In the genomic region with DNA sequence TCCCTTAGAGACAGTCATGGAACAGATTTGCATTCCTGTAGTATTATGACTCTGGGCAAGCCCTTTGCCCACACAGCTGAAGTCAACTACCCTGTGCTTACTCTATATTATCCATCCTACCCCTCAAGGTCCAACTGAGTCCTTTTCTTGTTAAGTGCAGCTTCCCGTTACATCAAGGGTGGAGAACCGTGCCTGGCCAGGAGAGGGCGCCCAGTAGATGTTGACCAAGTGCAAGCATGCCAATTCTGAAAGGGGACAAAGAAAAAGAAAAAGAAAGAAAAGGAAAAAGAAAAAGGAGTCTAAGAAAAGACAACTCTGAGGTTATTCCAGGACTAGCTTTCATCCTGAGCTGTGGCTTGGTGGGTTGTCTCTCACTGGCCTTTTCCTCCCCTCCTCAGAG, we compare ENCODE assay signal across 9 mouse cellular contexts.
DNase-seq lines count a peak whose midpoint lies in the region; ATAC-seq lines count a peak whose summit lies in the region.
"Had no signal": no experiment of that assay in that cellular context is flagged by ENCODE, and none has a peak within 500 bp of the region (broad histone marks: within the 10 kb centered on the region; RNA-seq: fewer than 3 reads in every experiment).

No protein-coding gene starts in this region.

- H3K27me3 ChIP-seq in kidney, embryonic 15.5 days, result no peaks in the 10 kb centered on the region
- no peaks in the 10 kb centered on the region for H3K27me3 ChIP-seq in embryonic facial prominence, embryonic 10.5 days (replicated peaks; ENCODE audit: low read depth, poor library complexity, severe bottlenecking)
- H3K27me3 ChIP-seq in hindbrain, embryonic 13.5 days, result no peaks in the 10 kb centered on the region
- H3K27me3 ChIP-seq: embryonic facial prominence, embryonic 15.5 days had no signal

- DNase-seq in kidney, adult 18-20 months, result peak; percentile 78
- DNase-seq in adrenal gland, postnatal 14 days, result peak; percentile 82
- peak; percentile 76 for DNase-seq in embryonic facial prominence, embryonic 10.5 days (ENCODE audit: low spot score)
- peak; percentile 64 to 77 for DNase-seq in left cerebral cortex, postnatal 36 days (ENCODE audit: low spot score in 2 of 2)
- peak; percentile 81 for DNase-seq in thymus, postnatal 25 days

- H3K9ac ChIP-seq in kidney, embryonic 15.5 days, result no peak overlapping the region
- H3K9ac ChIP-seq in hindbrain, embryonic 13.5 days, result no peak overlapping the region
- H3K9ac ChIP-seq: embryonic facial prominence, embryonic 15.5 days had no signal

- WGBS in kidney, embryonic 15.5 days, result 33% methylated on average over 3 of the region's 3 CpGs
- 31% methylated on average over 3 of the region's 3 CpGs for WGBS in embryonic facial prominence, embryonic 10.5 days
- whole genome bisulfite sequencing in hindbrain, embryonic 13.5 days, result 17% methylated on average over 3 of the region's 3 CpGs

- peaks cover 8% of the 10 kb centered on the region for H3K36me3 ChIP-seq in kidney, embryonic 15.5 days
- H3K36me3 ChIP-seq in embryonic facial prominence, embryonic 10.5 days (replicated peaks), result peaks cover 23% of the 10 kb centered on the region; the same call in 1 of the 2 replicates
- H3K36me3 ChIP-seq in hindbrain, embryonic 13.5 days, result no peaks in the 10 kb centered on the region
- H3K36me3 ChIP-seq: embryonic facial prominence, embryonic 15.5 days had no signal

- H3K4me1 ChIP-seq in kidney, embryonic 15.5 days, result peaks cover 44% of the 10 kb centered on the region
- peaks cover 28% of the 10 kb centered on the region for H3K4me1 ChIP-seq in embryonic facial prominence, embryonic 10.5 days
- H3K4me1 ChIP-seq in hindbrain, embryonic 13.5 days (replicated peaks), result peaks cover 67% of the 10 kb centered on the region

- no peak overlapping the region for H3K4me3 ChIP-seq in kidney, embryonic 15.5 days (replicated peaks)
- no peak overlapping the region for H3K4me3 ChIP-seq in embryonic facial prominence, embryonic 10.5 days
- H3K4me3 ChIP-seq in hindbrain, embryonic 13.5 days, result no peak overlapping the region
- H3K4me3 ChIP-seq: embryonic facial prominence, embryonic 15.5 days had no signal

- no peak for ATAC-seq in kidney, embryonic 15.5 days (replicated peaks; ENCODE audit: low FRiP score)
- ATAC-seq in hindbrain, embryonic 13.5 days (ENCODE audit: low FRiP score), result no peak
- peak; percentile 58 for ATAC-seq in neutrophil, adult 5-6 weeks (ENCODE audit: extremely low read depth, insufficient number of reproducible peaks, low FRiP score, poor library complexity, severe bottlenecking)

- no peak overlapping the region for H3K27ac ChIP-seq in kidney, embryonic 15.5 days
- H3K27ac ChIP-seq in embryonic facial prominence, embryonic 10.5 days (replicated peaks), result peak overlapping the region; percentile 31
- H3K27ac ChIP-seq in hindbrain, embryonic 13.5 days, result 0 out of 2 replicates have a peak overlapping the region, but pooled peaks have one; percentile 30
- H3K27ac ChIP-seq: embryonic facial prominence, embryonic 15.5 days had no signal

- intact Hi-C loops in left cerebral cortex, postnatal 36 days (cut with DNase I), result loop anchor here (5.0 to 10.0 kb wide), 2 partner anchors 62 to 145 kb away; no protein-coding TSS in a partner anchor

- no peaks in the 10 kb centered on the region for H3K9me3 ChIP-seq in kidney, embryonic 15.5 days (replicated peaks)
- no peaks in the 10 kb centered on the region for H3K9me3 ChIP-seq in embryonic facial prominence, embryonic 10.5 days
- H3K9me3 ChIP-seq in hindbrain, embryonic 13.5 days, result no peaks in the 10 kb centered on the region
- H3K9me3 ChIP-seq: embryonic facial prominence, embryonic 15.5 days had no signal

- H3K4me2 ChIP-seq in kidney, embryonic 15.5 days, result no peak overlapping the region
- no peak overlapping the region for H3K4me2 ChIP-seq in hindbrain, embryonic 13.5 days
- H3K4me2 ChIP-seq: embryonic facial prominence, embryonic 15.5 days had no signal
